Mouse (Mus musculus): ENCODE results near the gene Mfsd4b1. TPM values are rescaled to one million over a fixed set of nuclear protein-coding genes. Genes with fewer than 3 reads are reported as not detected.

Mfsd4b1 gene
- polyA plus RNA-seq, 1 experiment from 2014 or later, result 0.18 TPM

Other genes starting within 250 kb of the Mfsd4b1 start
- gene Mfsd4b4, start 126.0 kb downstream of the Mfsd4b1 start, polyA plus RNA-seq (2016; fragmentation: Nextera tagmentation; extraction: Ambion mirVana), result 4.6 and 4.9 TPM in 2 replicates
- not detected in 2 replicates for gene Mfsd4b2, start 98.3 kb downstream of the Mfsd4b1 start, polyA plus RNA-seq (2016; fragmentation: Nextera tagmentation; extraction: Ambion mirVana)
- gene Mfsd4b3, start 65.1 kb downstream of the Mfsd4b1 start, polyA plus RNA-seq (2016; fragmentation: Nextera tagmentation; extraction: Ambion mirVana), result 0.58 and 0.94 TPM in 2 replicates
- 0.07 and 0.11 TPM in 2 replicates for gene Mfsd4b5, start 38.6 kb downstream of the Mfsd4b1 start, polyA plus RNA-seq (2016; fragmentation: Nextera tagmentation; extraction: Ambion mirVana)
- 15.2 and 20.7 TPM in 2 replicates for gene Slc16a10, start 117.0 kb upstream of the Mfsd4b1 start, polyA plus RNA-seq (2016; fragmentation: Nextera tagmentation; extraction: Ambion mirVana)
- gene Rpf2, start 221.8 kb upstream of the Mfsd4b1 start, polyA plus RNA-seq (2016; fragmentation: Nextera tagmentation; extraction: Ambion mirVana), result 58.5 and 82.1 TPM in 2 replicates
- 100 and 126 TPM in 2 replicates for gene Gtf3c6, start 232.8 kb upstream of the Mfsd4b1 start, polyA plus RNA-seq (2016; fragmentation: Nextera tagmentation; extraction: Ambion mirVana)

Data from heart, embryonic 10.5 days (tissue).